Mouse (Mus musculus): ENCODE measurements at regions not wholly inside any gene's neighbourhood (a gene's known extent, or its start where the extent isn't known, plus 50 kb on each side); places are given as distances from the start of the nearest gene placed in this dataset.
"Not testable (repeated sequence)": the region's sequence is repeated elsewhere in the genome, so short reads cannot be mapped to it uniquely, and the experiment has no call there.

GRCm38 (mm10) chr5:28775648-28776359 lies 308.7 kb upstream of the Shh start:
- no peak for DNase-seq (ENCODE audit: low read depth, low spot score)

GRCm38 (mm10) chr5:28771796-28772195 lies 304.7 kb upstream of the Shh start:
- DNase-seq (ENCODE audit: low read depth, low spot score), result no peak

GRCm38 (mm10) chr5:28756171-28756948 lies 289.3 kb upstream of the Shh start:
- DNase-seq (ENCODE audit: low read depth, low spot score), result no peak

GRCm38 (mm10) chr5:28751821-28752220 lies 284.8 kb upstream of the Shh start:
- DNase-seq (ENCODE audit: low read depth, low spot score), result not testable (repeated sequence)

GRCm38 (mm10) chr5:28734768-28735167 lies 267.7 kb upstream of the Shh start:
- DNase-seq (ENCODE audit: low read depth, low spot score), result no peak

- no peak for DNase-seq (ENCODE audit: low read depth, low spot score)
These were observed 255.0 kb upstream of the Shh start for GRCm38 (mm10) chr5:28722067-28722466.

GRCm38 (mm10) chr5:28714978-28715377 lies 247.9 kb upstream of the Shh start:
- DNase-seq (ENCODE audit: low read depth, low spot score), result no peak

GRCm38 (mm10) chr5:28710517-28710916 lies 243.5 kb upstream of the Shh start:
- DNase-seq (ENCODE audit: low read depth, low spot score), result no peak

- DNase-seq (ENCODE audit: low read depth, low spot score), result no peak
These were observed 242.6 kb upstream of the Shh start for GRCm38 (mm10) chr5:28709626-28710025.

- DNase-seq (ENCODE audit: low read depth, low spot score), result peak; percentile 54
These were observed 237.3 kb upstream of the Shh start for GRCm38 (mm10) chr5:28704359-28704758.

GRCm38 (mm10) chr5:28696966-28697365 lies 229.9 kb upstream of the Shh start:
- DNase-seq (ENCODE audit: low read depth, low spot score), result no peak

- no peak for DNase-seq (ENCODE audit: low read depth, low spot score)
These were observed 223.1 kb upstream of the Shh start for GRCm38 (mm10) chr5:28690110-28690509.

GRCm38 (mm10) chr5:28689651-28690050 lies 222.6 kb upstream of the Shh start:
- no peak for DNase-seq (ENCODE audit: low read depth, low spot score)

- DNase-seq (ENCODE audit: low read depth, low spot score), result no peak
These were observed 222.1 kb upstream of the Shh start for GRCm38 (mm10) chr5:28689136-28689535.

- DNase-seq (ENCODE audit: low read depth, low spot score), result no peak
These were observed 215.8 kb upstream of the Shh start for GRCm38 (mm10) chr5:28682821-28683220.

- DNase-seq (ENCODE audit: low read depth, low spot score), result no peak
These were observed 213.3 kb upstream of the Shh start for GRCm38 (mm10) chr5:28680311-28680710.

- peak; percentile 10 for DNase-seq (ENCODE audit: low read depth, low spot score)
These were observed 212.7 kb upstream of the Shh start for GRCm38 (mm10) chr5:28679761-28680160.

GRCm38 (mm10) chr5:28630186-28630585 lies 163.1 kb upstream of the Shh start:
- no peak for DNase-seq (ENCODE audit: low read depth, low spot score)

- DNase-seq (ENCODE audit: low read depth, low spot score), result peak; percentile 5
These were observed 144.8 kb upstream of the Shh start for GRCm38 (mm10) chr5:28611885-28612284.

- no peak for DNase-seq (ENCODE audit: low read depth, low spot score)
These were observed 129.7 kb upstream of the Shh start for GRCm38 (mm10) chr5:28596537-28597314.

GRCm38 (mm10) chr5:28571347-28571998 lies 104.4 kb upstream of the Shh start:
- DNase-seq (ENCODE audit: low read depth, low spot score), result no peak

GRCm38 (mm10) chr5:28568417-28568816 lies 101.4 kb upstream of the Shh start:
- DNase-seq (ENCODE audit: low read depth, low spot score), result no peak
